Comparison of ENCODE assay signal across 8 mouse cellular contexts in the genomic region with DNA sequence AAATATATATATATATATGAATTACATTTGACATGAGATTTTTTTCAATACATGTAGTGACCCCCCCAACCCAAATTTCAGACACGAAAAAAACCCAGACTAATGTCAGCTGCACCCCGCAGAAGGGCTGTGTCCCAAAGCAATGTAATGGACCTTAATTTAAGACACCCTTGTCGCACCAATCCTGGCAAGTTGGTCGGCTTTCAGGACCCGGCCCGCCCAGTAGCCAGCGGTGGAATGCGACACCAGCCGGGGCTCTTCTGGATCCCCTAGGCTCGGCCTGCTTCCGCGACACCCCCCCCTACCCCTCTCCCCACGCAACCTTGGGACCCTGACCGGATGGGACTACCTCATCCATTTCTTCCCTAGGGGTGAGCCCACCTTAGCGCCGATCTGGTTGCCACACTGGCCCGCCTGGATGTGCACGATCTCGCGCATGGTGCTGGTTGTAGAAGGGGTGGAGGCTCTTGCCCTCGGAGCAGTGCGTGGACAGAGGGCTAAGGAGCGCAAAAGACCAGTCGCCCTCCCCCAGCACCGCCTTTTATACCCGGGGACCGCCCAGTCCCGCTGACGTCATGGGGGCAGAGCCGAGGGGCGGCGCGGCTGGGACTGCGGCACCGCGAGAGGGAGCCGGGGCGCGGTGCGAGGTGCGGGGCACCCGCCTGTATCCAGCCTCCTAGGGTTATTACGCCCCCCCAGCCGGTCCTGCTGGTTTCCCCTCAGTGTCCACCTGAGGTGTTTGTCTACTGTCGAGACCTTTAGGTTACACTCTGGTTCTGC. TPM values are rescaled to one million over a fixed set of nuclear protein-coding genes. Genes with fewer than 3 reads are reported as not detected.
DNase-seq lines count a peak whose midpoint lies in the region; ATAC-seq and TF ChIP-seq lines count a peak whose summit lies in the region.

A gene (minus strand): TSS at position 516 of the 780 bp plus-strand sequence.

- no peaks in the 10 kb centered on the region for H3K27me3 ChIP-seq in hindbrain, embryonic 16.5 days (replicated peaks; ENCODE audit: control insufficient read depth, insufficient read depth, low read length)

- peak within 1 kb of the TSS; percentile 86 for H3K4me3 ChIP-seq in gastrocnemius, adult 2 months
- peak within 1 kb of the TSS; percentile 82 for H3K4me3 ChIP-seq in hindbrain, embryonic 16.5 days (ENCODE audit: low read length)

- peak within 1 kb of the TSS; percentile 91 for H3K27ac ChIP-seq in gastrocnemius, adult 2 months
- H3K27ac ChIP-seq in hindbrain, embryonic 16.5 days (ENCODE audit: low read depth, low read length) = peak within 1 kb of the TSS; percentile 93

- peak; percentile 96 for DNase-seq in gastrocnemius, adult 2 months
- DNase-seq in left cerebral cortex, adult 18-20 months (ENCODE audit: low spot score in 2 of 2) = peak; percentile 91
- DNase-seq in lung, postnatal 4 days = peak; percentile 95 to 97
- DNase-seq in retina, postnatal 1 day = peak; percentile 91
- DNase-seq in thymus, postnatal 4 days = peak; percentile 96

- peak; percentile 91 for ATAC-seq in activated CD4-positive, CD25-positive, alpha-beta regulatory T cell, adult 4 months
- ATAC-seq in common myeloid progenitor, adult 5-6 weeks (replicated peaks; ENCODE audit: low read depth, poor library complexity, severe bottlenecking) = peak; percentile 74
- peak; percentile 88 for ATAC-seq in hindbrain, embryonic 16.5 days

- peak within 1 kb of the TSS; percentile 98 for H3K9ac ChIP-seq in hindbrain, embryonic 16.5 days (ENCODE audit: low read depth, low read length)

- peak within 1 kb of the TSS; percentile 71 for H3K4me2 ChIP-seq in hindbrain, embryonic 16.5 days (ENCODE audit: low read length)

- H3K36me3 ChIP-seq in hindbrain, embryonic 16.5 days (ENCODE audit: control insufficient read depth, insufficient read depth, low read length) = peaks cover 7% of the 10 kb centered on the region

- H3K9me3 ChIP-seq in hindbrain, embryonic 16.5 days (ENCODE audit: control insufficient read depth, low read length) = no peaks in the 10 kb centered on the region

- WGBS in hindbrain, embryonic 16.5 days = under 1% methylated on average over 43 of the region's 45 CpGs

- intact Hi-C loops in gastrocnemius, adult 2 months (cut with DNase I) = loop anchor here (2.0 kb wide), 1 partner anchor 77 kb away; no protein-coding TSS in a partner anchor

- TF ChIP-seq CTCF in gastrocnemius, adult 2 months (IDR thresholded peaks at IDR 0.05) = peak; percentile 80

- H3K4me1 ChIP-seq in hindbrain, embryonic 16.5 days (ENCODE audit: control insufficient read depth, insufficient read depth, low read depth, low read length) = peaks cover 18% of the 10 kb centered on the region

RNA-seq across cellular contexts. Expression of the gene that starts here (rescaled TPM):
- 1 to 10 TPM; 4.7 to 5.4 TPM for polyA plus RNA-seq in activated CD4-positive, CD25-positive, alpha-beta regulatory T cell, adult 4 months (2017; shearing (Covaris generic))
- 8.1 and 15.1 TPM in 2 replicates for total RNA-seq in common myeloid progenitor, adult 5-6 weeks (2017)
- 10 to 100 TPM in 1 of 2 experiments, 1 to 10 TPM in 1; 6.7 to 23.3 TPM for total RNA-seq in gastrocnemius, adult 2 months (2021)
- 3,415 and 3,905 TPM in 2 replicates for polyA plus RNA-seq in hindbrain, embryonic 16.5 days (2015; fragmentation: Nextera tagmentation; extraction: Ambion mirVana)
- 100 to 1,000 TPM; 781 to 791 TPM for total RNA-seq in left cerebral cortex, adult 18-20 months (2021)

Comparison
In these comparisons a context has a peak if more than half of its experiments do, and no peak if none do; other contexts are left out.
1. Peak in every context shown above with its lines: DNase-seq, ATAC-seq, H3K4me3 ChIP-seq and H3K27ac ChIP-seq.
2. RNA of the gene that starts here (total RNA-seq): 781 to 791 TPM in left cerebral cortex, adult 18-20 months; 6.7 to 23.3 TPM in gastrocnemius, adult 2 months and 8.1 to 15.1 TPM in common myeloid progenitor, adult 5-6 weeks; every median in the first group is over 10 times any median in the second.
3. RNA of the gene that starts here (polyA plus RNA-seq): 3,415 to 3,905 TPM in hindbrain, embryonic 16.5 days; 4.7 to 5.4 TPM in activated CD4-positive, CD25-positive, alpha-beta regulatory T cell, adult 4 months; every median in the first group is over 100 times any median in the second.